Mouse (Mus musculus): ENCODE results near the gene Efhd2.

Gene Efhd2

DNA sequence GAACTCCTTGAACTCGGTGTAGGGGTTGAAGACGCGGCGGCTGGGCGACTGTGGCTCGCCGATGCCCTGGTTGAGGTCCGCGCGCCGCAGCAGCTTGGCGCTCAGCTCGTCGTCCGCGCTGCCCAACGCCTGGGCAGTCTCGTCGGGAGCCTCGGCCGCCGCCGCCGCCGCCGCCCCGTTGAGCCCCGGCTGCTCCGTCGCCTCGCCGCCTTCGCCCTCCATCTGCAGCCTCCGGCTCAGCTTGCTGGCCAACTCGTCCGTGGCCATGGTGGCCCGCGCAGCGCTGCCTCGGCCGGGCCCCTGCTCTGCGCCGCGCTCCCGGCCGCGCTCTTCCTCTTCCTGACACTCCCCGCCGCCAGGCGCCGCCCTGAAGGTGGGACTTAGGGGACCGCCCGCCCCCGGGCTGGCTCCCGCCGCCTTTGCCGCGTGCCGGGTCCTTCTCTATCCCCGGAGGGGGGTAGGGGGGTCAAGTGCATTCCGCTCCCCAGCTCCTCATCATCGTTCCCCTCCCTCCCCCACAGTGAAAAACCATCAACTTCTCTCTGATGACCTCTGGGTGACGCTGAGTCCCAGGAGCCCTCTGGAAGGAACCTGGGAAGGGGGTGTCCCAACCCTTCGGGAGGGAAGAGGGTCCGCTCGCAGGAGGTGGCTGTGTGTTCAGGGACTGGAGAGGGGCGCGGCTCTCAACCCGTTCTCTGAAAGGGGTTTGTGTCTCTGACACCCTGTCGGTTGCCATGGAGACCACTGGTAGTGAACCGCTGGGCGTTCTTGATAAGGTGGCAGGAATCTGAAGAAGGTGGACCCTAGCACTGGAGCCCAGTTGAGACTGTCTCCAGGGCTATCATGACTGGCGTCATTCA, at the start of gene Efhd2:
Gene Efhd2, minus strand, starts transcription at position 320 of the 860 bp plus-strand sequence.
- peak; percentile 77 to 83 for DNase-seq (ENCODE audit: low spot score in 2 of 2)

DNA sequence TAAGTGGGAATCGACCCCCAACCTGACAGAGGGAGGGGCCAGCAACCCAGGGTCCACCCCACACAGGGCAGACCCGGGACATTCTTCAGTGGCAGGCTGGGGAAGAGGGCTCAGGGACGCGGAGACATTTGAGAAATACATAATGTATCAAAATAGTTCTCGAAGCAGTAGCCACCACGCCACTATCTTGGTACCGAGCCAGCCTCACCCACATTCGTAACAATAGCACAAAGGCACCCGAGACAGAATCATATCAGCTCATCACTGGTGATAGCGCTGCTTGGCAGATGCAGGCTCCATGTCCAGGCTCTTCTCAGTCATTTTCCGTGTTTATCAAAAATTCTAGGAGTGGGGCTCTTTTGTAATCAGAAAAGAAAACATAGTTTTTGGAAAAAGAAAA, 49.2 kb upstream of the Efhd2 start:
- no peak for DNase-seq (ENCODE audit: low spot score in 2 of 2)

DNA sequence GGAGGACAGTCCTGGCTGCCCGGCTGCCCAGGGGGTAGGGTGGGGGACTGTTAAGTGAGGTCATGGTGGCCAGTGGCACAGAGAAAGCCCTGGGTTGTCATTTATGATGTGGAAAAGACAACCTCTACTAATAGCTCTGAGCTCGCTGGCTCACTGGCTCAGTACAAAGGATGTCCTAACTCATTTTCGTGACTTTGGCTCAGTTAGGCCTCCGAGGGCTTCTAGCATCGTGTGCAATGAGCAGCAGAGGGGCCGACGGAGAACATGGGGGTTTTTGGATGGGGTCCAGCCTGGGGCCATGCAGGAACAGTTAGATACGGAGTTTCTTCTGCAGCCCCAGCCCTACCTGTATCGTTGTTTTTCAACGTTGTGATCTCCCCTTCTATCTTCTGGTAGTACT, 45.7 kb upstream of the Efhd2 start:
- no peak for DNase-seq (ENCODE audit: low spot score in 2 of 2)

DNA sequence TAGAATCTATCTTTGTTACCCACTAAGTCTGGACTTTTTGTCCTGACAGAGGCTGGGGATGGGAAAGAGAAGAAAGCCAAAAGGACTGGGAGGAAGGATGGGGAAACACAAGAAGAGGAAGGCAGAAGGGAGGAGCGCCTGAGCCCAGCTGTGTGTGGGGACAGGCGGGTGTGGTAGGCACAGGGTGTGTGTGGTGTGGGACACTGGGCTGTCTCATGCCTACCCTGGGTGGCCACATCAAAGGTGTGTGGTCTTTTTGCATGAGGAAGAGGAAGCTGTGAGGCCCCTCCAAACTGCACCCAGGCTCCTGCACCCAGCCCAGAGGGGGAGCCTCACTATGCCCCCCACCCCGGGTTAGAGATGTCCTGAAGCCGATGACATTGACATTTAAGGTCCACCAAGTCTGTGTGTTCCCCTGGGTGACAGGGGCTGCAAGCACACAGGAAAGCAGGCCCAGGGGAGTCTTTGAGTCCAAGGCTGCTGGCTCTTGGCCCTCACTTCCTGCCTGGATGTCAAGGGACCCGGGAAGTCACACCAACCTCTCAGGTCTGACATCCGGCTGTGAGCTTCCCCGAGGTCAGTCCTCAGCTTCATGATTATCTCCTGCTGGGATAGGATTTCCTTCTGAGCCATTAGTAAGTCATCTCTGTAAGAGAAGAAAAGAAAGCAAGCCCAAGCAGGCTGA, 43.2 kb upstream of the Efhd2 start:
- DNase-seq (ENCODE audit: low spot score in 2 of 2), result no peak

DNA sequence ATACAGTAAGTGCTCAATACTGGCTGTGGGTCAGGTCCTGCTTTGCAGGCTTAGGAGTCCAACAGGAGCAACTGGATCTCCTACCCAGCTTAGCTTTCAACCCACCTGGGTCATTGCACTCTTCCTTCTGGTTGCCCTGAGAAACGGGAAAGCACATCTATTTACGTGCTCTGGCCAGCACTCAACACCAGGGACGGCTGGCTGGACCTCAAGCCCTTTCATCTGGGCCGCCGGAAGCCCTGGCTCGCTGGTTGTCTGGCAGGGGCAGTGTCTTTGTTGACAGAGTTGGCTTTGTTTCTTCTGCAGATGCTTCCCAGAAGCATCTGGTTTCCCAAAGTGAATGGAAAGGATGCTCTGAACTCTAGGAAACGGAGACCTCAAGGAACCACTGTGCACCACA, 39.3 kb upstream of the Efhd2 start:
- no peak for DNase-seq (ENCODE audit: low spot score in 2 of 2)

DNA sequence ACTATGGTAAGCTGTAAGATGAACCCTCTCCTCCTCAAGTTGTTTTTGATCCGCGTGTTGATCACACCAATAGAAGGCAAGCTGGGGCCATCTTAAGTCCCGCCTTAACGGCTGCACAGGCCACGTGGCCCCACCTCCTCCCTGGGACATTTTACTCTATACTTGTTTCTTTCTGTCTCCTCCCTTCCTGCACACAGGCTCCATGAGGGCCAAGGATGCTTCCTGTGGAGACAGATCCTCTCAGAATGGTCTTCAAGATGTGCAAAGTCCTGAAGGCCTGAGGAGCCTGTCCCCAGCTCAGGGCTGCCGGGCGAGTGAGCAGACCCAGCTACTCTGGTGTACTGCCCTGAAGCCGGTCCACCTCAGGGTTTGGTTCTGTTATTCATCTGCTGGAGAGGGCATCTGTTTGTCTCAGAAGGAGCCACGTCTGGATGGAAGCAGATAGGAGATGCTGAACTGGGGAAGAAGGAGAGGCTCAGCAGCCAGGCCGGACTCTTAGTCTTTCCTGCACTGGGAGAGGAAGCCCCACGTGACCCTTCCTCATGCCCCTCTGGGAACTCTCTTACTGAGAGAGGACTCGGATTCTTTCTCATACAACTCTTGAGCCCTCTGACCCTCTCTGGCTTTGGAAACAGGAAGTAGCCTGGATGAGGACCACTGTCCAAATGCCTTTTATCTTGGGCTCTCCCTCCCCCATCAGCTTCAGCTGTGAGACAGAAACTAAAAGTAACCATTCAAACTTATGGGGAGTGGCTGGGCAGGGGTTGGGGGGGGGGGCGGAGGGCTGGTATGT, 38.7 kb upstream of the Efhd2 start:
- DNase-seq (ENCODE audit: low spot score in 2 of 2), result no peak

DNA sequence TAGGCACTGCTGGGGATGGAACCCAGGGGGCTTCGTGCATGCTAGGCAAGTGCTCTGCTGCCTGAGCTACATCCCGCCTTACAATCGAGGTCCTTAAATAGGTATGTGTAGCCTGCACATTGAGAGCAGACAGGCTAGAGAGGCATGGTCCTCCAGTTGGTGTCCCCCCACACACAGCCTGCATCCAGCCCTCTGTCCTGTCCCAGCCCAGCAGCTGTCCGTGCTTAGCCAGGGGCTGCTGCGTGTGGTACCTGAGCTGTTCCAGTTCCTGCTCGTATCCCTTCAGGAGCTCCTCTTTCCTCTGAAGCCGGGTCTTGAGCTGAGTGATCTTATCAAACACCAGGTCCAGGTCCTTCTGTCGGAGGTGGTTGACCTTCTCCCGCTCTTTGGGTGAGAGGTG, 30.0 kb upstream of the Efhd2 start:
- no peak for DNase-seq (ENCODE audit: low spot score in 2 of 2)

DNA sequence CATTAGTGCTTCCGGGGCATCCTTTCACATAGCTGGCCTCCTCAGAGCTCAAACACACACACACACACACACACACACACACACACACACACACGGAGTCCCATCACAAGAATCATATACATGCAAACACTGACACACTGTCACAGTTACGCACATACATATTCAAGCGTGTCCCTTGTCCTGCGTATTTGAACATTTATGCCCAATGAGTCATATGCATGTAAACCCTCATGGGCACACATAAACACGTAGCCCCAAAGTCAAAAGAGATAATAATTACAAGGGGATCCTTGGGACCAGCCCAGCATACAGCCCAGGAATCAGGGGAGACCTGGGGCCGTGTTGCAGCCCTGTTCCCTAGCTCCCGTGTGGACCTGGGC, 27.7 kb upstream of the Efhd2 start:
- DNase-seq (ENCODE audit: low spot score in 2 of 2), result no peak

DNA sequence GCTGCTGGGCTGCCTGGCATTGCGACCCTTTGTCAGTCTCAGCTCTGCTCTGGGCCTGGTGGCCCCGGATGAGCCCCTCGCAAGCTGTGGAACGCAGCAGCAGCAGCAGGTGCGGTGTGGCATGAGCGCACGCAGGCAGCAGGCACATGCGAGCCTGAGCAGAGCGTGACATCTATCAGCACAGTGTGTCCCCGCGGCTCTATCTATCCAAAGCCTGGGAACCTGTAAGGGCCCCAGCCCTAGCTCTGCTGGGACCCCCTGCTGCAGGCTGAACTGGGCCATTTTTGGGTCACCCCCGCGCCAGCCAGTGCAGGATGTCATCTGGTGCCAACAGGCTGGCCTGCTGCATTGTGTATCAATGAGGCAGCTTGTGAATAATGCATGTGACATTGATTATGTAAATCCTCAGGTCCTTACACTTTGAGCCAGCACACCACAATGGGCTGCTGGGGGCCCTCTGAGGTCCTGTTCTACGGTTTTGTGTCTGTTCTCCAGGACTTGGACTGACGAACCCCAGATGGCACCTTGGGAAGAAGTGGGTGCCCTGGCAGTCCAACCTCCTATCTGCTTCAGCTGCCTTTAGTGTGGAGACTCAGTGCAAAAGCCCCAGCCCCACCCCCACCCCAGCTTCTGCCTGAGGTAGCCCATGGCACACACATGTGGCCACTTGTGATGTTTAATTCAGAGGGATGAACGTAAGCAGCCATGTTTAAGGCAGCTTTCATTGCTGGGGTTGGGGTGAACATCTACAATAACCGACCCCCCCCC, 27.2 kb upstream of the Efhd2 start:
- DNase-seq (ENCODE audit: low spot score in 2 of 2), result no peak

DNA sequence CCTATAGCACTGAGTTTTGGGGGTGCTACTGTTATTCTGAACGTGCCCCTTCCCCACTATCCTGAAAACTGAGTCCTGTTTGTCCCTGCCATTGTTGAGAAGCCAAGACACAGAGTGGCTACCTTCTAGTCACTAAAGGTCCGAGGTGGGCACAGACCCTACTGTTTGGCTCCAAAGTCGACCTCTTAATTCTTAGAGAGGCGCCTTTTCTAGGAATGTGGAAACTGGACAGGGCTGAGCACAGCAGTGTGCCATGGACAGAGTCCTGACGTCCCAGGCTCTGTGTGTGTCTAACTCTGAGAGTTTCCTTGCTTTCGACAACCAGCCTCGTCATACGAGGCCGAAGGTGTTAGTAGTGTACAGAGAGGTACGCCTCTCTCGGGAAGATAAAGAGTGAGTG, 25.7 kb upstream of the Efhd2 start:
- no peak for DNase-seq (ENCODE audit: low spot score in 2 of 2)

DNA sequence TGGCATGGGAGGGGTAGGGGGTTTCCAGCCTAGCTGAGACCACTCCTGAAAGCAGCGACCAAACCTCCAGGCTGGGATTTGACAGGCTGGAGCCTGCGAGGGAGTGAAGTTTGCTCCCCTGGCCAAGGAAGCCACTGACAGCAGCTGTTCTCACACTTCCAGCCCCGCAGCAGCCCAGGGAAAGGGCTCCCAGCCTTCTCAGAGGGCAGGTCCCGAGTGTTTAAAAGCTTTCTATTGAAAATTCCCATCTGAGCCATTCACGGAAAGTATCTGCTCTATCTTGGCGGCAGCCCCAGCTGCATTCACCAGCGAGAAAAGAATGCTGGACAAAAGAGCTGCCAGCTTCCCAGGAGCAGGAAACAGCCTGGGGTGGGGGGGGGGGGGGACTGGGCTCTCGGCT, 25.2 kb upstream of the Efhd2 start:
- no peak for DNase-seq (ENCODE audit: low spot score in 2 of 2)

DNA sequence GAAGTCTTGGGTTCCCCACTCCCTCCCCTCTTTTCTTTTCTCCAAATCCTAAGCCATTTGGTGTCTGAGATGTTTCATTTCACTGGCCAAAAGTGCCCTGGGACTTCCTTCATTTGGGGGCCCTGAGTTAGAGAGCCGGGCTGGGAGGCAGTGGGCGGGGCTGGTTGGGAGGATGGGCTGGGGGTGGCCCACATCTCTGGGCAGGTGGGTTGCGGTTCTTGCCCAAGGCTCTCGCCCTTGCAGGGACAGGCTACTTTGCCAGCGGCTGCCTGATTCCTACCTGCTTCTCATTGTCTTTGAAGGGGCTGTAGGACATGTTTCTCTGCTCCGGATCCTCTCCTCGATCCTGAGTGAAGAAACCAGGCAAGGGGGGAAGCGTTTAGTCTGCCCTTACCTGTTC, 24.2 kb upstream of the Efhd2 start:
- no peak for DNase-seq (ENCODE audit: low spot score in 2 of 2)

DNA sequence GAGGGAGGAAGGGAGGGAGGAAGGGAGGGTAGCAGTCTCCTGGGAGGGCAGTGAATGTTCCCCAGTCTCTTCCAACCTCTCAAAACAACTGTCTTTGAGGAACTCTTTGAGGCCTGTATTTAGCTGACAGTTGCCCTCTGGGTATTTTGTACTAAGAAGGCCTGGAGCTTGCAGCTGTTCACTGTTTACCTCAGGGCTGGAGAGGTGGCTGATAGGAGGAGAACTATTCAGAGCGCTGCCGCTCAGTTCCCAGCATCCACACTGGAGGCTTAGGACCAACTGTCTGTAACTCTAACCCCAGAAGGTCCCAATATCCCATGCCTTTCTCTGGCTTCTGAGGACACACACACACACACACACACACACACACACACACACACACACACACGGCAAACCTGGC, 23.1 kb upstream of the Efhd2 start:
- no peak for DNase-seq (ENCODE audit: low spot score in 2 of 2)

DNA sequence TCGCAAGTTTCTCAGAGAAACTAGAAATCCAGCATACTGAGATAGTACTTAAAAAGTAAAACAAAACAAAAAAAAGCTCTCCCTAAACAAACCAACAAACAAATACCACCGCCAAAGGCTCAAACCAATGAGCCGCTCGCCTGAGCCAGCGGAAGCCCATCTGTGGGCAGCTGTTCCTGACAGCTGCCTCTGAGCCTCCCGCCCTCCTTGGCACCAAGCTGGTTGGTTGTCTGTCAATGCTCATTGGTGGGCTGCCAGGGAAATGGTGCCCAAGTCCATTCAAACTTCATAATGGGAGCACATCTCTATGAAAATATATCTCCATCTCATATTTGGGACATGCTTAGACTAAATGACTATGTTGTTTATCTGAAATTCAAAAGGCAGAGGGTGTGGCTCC, 22.5 kb upstream of the Efhd2 start:
- no peak for DNase-seq (ENCODE audit: low spot score in 2 of 2)

DNA sequence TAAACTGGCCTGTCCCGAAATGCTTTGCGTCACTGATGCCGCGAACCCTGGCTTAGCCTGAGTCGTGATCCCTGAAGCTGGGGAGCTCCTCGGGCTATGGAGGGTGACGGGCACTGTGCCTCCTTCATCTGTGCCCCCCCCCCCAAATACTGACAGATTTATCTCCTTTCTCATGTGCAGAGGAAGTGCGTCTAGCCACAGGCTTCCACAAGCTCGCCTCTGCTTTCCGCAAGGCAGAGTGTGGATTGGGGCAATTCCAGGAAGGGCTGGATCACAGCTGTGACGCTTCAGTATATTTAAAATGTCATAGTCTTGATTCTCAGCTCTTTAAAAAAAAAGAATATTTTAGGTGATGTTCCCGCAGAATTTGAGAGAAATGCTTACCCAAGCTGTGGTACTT, 21.1 kb upstream of the Efhd2 start:
- DNase-seq (ENCODE audit: low spot score in 2 of 2), result no peak

DNA sequence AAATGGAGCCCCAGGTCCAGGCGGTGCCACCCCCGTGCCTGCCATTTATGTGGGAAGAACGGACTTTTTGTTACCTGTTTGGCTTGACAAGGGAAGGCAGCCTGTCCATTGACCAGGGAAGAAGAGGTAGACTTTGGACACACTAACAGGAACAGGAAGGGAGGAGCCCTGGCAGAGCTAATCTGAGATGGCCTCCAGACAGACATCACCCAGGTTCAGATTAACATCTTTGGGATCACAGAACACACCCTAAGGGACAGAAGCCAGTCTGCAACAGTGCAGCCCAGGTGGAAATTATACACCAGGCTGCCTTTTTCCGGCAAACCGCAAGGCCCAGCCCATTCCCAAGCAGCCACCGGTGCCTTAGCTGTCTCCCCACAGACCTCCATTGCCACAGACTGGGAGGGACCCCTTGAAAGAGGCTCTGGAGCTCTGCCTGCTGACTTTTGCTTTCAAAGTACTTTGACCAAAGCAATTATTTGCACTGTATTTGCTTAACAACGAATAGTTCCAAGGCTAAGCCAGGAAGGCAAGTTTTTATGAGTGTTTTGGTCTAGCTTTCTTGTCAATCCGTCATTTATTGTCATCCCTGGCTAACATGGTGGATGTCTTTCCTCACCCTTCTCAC, 18.6 kb upstream of the Efhd2 start:
- no peak for DNase-seq (ENCODE audit: low spot score in 2 of 2)

DNA sequence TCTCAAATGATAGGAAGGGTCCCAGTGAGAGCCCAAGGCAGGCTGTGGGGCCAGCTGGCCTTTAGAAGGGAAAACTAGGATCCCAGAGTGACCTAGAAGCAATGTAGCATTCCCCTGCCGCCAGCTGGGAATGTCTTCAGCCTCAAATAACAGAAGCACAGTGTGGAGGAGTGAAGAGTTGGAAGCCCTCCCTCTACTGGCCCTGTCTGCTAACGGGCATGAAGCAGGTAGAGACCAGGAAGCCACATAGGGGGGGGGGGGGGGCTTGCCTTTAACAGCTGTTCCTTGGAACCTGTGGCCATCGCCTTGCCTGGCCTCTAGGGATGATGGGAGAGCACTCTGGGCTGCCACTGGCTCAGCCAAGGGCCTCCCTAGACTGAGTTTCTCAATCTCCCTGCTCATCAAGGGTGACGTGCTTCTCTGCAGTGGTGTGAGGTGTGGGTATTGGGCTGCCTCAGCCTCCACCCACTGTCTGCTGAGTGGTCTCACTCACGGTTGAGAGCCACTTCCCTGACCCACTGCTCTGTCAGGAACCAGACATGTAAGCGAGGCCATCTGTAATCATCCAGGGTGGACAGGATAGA, 11.8 kb upstream of the Efhd2 start:
- DNase-seq (ENCODE audit: low spot score in 2 of 2), result no peak

DNA sequence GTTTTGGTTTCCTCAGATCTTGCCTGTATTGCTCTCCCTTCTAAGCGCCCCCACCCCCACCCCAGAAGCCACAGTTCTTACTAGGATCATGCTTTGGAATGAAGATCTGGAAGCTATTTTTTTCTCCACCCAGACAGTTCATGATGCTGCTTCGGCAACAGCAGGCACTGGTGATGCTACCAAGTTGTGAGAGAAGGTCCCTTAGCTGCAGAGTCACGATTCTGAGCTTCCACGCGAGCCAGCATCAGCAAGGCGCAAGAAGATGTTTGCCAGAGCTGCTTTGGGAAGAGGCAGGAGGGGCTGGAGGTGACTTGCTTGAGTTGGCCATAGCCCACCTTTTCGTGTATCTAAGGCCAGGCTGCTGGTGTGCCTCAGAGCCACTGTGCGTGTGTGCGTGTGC, 10.7 kb upstream of the Efhd2 start:
- no peak for DNase-seq (ENCODE audit: low spot score in 2 of 2)

DNA sequence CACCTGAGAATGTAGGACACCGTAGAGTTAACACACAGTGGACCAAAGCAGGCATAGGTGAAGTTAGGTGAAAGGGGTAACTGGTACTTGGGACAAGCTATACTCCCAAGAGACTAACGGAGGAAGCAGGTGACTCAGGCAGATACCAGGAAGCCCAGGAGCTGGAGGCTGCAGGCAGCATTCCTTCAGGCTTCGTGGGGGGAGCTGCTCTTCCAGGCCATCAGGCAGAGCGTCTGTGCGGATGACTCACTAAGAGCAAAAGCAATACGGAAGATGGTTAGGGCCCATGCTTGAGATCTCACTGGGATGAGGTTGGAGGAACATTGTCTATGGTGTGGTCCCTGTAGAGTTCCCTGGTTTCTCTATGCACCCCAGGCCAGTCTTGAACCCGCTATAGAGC, 8.1 kb upstream of the Efhd2 start:
- DNase-seq (ENCODE audit: low spot score in 2 of 2), result no peak

DNA sequence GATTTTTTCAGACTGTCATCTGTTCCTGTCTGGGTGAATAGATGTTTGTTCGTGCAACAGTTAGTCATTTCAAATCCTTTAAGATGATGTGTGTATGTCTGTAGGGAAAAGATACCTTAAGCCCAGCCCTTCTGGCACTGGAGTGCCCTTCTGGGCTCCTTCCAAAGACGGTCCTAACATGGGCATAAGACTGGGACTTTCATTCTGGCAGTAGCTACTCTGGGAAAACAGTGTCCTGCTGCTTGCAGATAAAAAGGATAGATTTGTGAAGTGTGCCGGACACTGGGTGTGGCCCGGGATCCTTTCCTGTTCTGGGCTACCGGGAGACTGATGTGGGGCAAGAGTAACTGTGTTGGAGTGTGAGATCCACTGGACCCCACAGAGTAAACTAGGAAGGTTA, 7.2 kb upstream of the Efhd2 start:
- no peak for DNase-seq (ENCODE audit: low spot score in 2 of 2)

DNA sequence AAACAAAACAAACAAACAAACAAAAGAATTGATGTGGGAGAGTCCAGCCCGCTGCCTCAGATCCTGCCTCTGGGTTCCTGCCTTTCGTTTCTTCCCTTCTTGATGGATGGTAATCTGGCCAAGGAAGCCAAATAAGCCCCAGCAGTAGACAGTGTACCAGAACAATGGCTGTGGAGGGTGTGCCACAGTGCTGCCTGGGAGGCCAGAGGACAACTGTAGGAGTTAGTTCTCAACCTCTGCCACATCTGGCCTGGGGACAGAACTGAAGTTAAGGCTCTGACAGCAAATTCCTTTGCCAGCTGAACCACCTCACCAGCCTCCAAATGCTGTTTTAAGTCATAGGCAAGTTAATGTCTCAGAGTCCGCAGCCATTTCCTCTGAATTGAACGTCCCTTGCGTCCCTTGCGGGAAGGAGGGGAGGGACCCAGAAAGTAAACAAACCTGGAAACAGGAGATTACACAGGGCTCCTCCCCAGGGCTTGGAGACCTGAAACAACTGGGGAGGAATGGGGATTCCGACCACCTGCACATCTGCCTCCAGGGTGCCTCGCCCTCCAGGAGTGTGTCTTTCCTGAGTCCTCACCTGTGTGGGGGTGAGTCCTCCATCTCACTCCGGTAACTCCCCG, 6.7 kb upstream of the Efhd2 start:
- no peak for DNase-seq (ENCODE audit: low spot score in 2 of 2)

Data from urinary bladder, postnatal 36 days (tissue).